Mouse (Mus musculus) cerebellum, postnatal 25 days (tissue): Measurements from ENCODE around the gene Itpr2.

ENCODE experiments used
- DNase-seq, 2 experiments: peaks; one replicate each; pipeline ENCODE4 v3.0.0; 2021; ENCODE audit warnings: mixed read lengths in 2 of 2

The Itpr2 gene

GRCm38 (mm10) chr6:146501866-146502804 is at the start of gene Itpr2:
Gene Itpr2 (minus strand): TSS chr6:146502223.
- peak; percentile 68 to 80 for DNase-seq

GRCm38 (mm10) chr6:146551326-146551725 is 49.3 kb upstream of the Itpr2 start:
- DNase-seq = no peak

GRCm38 (mm10) chr6:146550421-146550820 is 48.4 kb upstream of the Itpr2 start:
- DNase-seq = no peak

GRCm38 (mm10) chr6:146545289-146545865 is 43.4 kb upstream of the Itpr2 start:
- DNase-seq = no peak

GRCm38 (mm10) chr6:146544622-146545021 is 42.6 kb upstream of the Itpr2 start:
- DNase-seq = no peak

GRCm38 (mm10) chr6:146540386-146540785 is 38.4 kb upstream of the Itpr2 start:
- no peak for DNase-seq

- DNase-seq = peak; percentile 7 to 8
Observed at GRCm38 (mm10) chr6:146538661-146539060, 36.6 kb upstream of the Itpr2 start.

GRCm38 (mm10) chr6:146538071-146538470 is 36.0 kb upstream of the Itpr2 start:
- DNase-seq = no peak

- DNase-seq = no peak
Observed at GRCm38 (mm10) chr6:146537111-146537510, 35.1 kb upstream of the Itpr2 start.

GRCm38 (mm10) chr6:146535501-146535900 is 33.5 kb upstream of the Itpr2 start:
- DNase-seq = no peak

GRCm38 (mm10) chr6:146533146-146533545 is 31.1 kb upstream of the Itpr2 start:
- no peak for DNase-seq

- no peak for DNase-seq
Observed at GRCm38 (mm10) chr6:146530769-146531168, 28.7 kb upstream of the Itpr2 start.

GRCm38 (mm10) chr6:146530363-146530762 is 28.3 kb upstream of the Itpr2 start:
- no peak for DNase-seq

GRCm38 (mm10) chr6:146527537-146527936 is 25.5 kb upstream of the Itpr2 start:
- no peak for DNase-seq

GRCm38 (mm10) chr6:146525500-146525899 is 23.5 kb upstream of the Itpr2 start:
- no peak for DNase-seq

GRCm38 (mm10) chr6:146521456-146522245 is 19.6 kb upstream of the Itpr2 start:
- no peak for DNase-seq

GRCm38 (mm10) chr6:146519019-146519418 is 17.0 kb upstream of the Itpr2 start:
- DNase-seq = no peak

GRCm38 (mm10) chr6:146515936-146516335 is 13.9 kb upstream of the Itpr2 start:
- no peak for DNase-seq

GRCm38 (mm10) chr6:146514531-146514948 is 12.5 kb upstream of the Itpr2 start:
- no peak for DNase-seq

GRCm38 (mm10) chr6:146513899-146514298 is 11.9 kb upstream of the Itpr2 start:
- DNase-seq = no peak

GRCm38 (mm10) chr6:146513384-146513783 is 11.4 kb upstream of the Itpr2 start:
- DNase-seq = no peak

- DNase-seq = no peak
Observed at GRCm38 (mm10) chr6:146511511-146511910, 9.5 kb upstream of the Itpr2 start.

- no peak for DNase-seq
Observed at GRCm38 (mm10) chr6:146509891-146510290, 7.9 kb upstream of the Itpr2 start.
